In the genomic region with DNA sequence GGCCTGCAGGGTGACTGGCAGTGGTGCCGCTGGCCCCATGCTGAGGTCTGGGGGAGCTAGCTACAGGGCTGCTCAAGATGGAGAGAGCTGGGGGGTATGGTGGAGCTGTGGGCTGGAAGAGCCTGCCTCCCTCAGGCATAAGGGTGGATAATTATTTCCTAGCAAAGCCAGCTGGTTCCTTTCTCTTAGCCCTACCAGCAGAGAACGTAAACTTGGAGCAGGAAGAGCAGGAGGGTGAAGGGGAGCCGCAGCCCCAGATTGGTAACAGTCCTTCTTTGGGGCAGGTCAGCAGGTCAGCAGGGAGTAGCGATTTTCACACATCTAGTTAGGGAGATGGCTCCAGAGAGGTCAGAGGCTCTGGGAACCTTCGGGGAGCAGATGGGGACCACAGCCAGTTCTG, we compare ENCODE assay signal across 13 mouse cellular contexts. TPM values are rescaled to one million over a fixed set of nuclear protein-coding genes. Genes with fewer than 3 reads are reported as not detected.
DNase-seq lines count a peak whose midpoint lies in the region; ATAC-seq and TF ChIP-seq lines count a peak whose summit lies in the region.
"Had no signal": no experiment of that assay in that cellular context is flagged by ENCODE, and none has a peak within 500 bp of the region (broad histone marks: within the 10 kb centered on the region; RNA-seq: fewer than 3 reads in every experiment).

No protein-coding gene starts in this region.

- no peak overlapping the region for H3K4me2 ChIP-seq in hindbrain, postnatal 0 days (ENCODE audit: low read depth, low read length)
- H3K4me2 ChIP-seq in embryonic facial prominence, embryonic 12.5 days (replicated peaks) = no peak overlapping the region
- H3K4me2 ChIP-seq in limb, embryonic 15.5 days = no peak overlapping the region
- H3K4me2 ChIP-seq: liver, embryonic 15.5 days had no signal

- no peak overlapping the region; the same call in 1 of the 2 replicates for H3K9ac ChIP-seq in hindbrain, postnatal 0 days (replicated peaks; ENCODE audit: low read length)
- no peak overlapping the region for H3K9ac ChIP-seq in embryonic facial prominence, embryonic 12.5 days
- H3K9ac ChIP-seq in limb, embryonic 15.5 days = no peak overlapping the region
- H3K9ac ChIP-seq: liver, embryonic 15.5 days had no signal

- H3K4me3 ChIP-seq in hindbrain, embryonic 10.5 days = no peak overlapping the region
- no peak overlapping the region for H3K4me3 ChIP-seq in hindbrain, postnatal 0 days (ENCODE audit: low read length)
- H3K4me3 ChIP-seq in embryonic facial prominence, embryonic 12.5 days = no peak overlapping the region
- H3K4me3 ChIP-seq in limb, embryonic 15.5 days = no peak overlapping the region
- H3K4me3 ChIP-seq: liver, embryonic 15.5 days had no signal

- H3K9me3 ChIP-seq in hindbrain, embryonic 10.5 days = no peaks in the 10 kb centered on the region
- H3K9me3 ChIP-seq in hindbrain, postnatal 0 days (ENCODE audit: low read length) = no peaks in the 10 kb centered on the region
- no peaks in the 10 kb centered on the region for H3K9me3 ChIP-seq in embryonic facial prominence, embryonic 12.5 days
- no peaks in the 10 kb centered on the region for H3K9me3 ChIP-seq in limb, embryonic 15.5 days
- H3K9me3 ChIP-seq: liver, embryonic 15.5 days had no signal

- WGBS in hindbrain, embryonic 10.5 days = 31% methylated on average over 5 of the region's 5 CpGs
- WGBS in hindbrain, postnatal 0 days = 29% methylated on average over 5 of the region's 5 CpGs
- WGBS in embryonic facial prominence, embryonic 12.5 days = 16% methylated on average over 5 of the region's 5 CpGs
- 24% methylated on average over 5 of the region's 5 CpGs for WGBS in limb, embryonic 15.5 days

- peak; percentile 46 for DNase-seq in hindbrain, embryonic 10.5 days (ENCODE audit: low spot score)
- no peak for DNase-seq in hindbrain, postnatal 0 days (ENCODE audit: low spot score)
- DNase-seq in adipocyte (ENCODE audit: low spot score) = peak; percentile 21
- no peak for DNase-seq in layer of hippocampus, postnatal 10 days (ENCODE audit: low spot score in 2 of 2)
- no peak for DNase-seq in spleen, postnatal 4 days (ENCODE audit: low spot score in 2 of 2)
- DNase-seq in adrenal gland, adult 18-20 months (ENCODE audit: low spot score in 2 of 2) = no peak
- DNase-seq: kidney, adult 9 months; spleen, adult 18-20 months; thymus, postnatal 4 days had no signal

- peaks cover 8% of the 10 kb centered on the region for H3K36me3 ChIP-seq in hindbrain, embryonic 10.5 days
- peaks cover 16% of the 10 kb centered on the region; the same call in 1 of the 2 replicates for H3K36me3 ChIP-seq in hindbrain, postnatal 0 days (ENCODE audit: insufficient read depth, low read length)
- peaks cover 57% of the 10 kb centered on the region for H3K36me3 ChIP-seq in embryonic facial prominence, embryonic 12.5 days
- peaks cover 60% of the 10 kb centered on the region for H3K36me3 ChIP-seq in limb, embryonic 15.5 days
- H3K36me3 ChIP-seq: liver, embryonic 15.5 days had no signal

- no peak for ATAC-seq in hindbrain, postnatal 0 days
- no peak for ATAC-seq in embryonic facial prominence, embryonic 12.5 days (ENCODE audit: insufficient number of reproducible peaks, insufficient read depth, low FRiP score, low TSS enrichment)
- ATAC-seq in limb, embryonic 15.5 days (ENCODE audit: insufficient number of reproducible peaks, low FRiP score, low TSS enrichment, low read depth) = no peak
- ATAC-seq: CD4-positive, CD25-positive, alpha-beta regulatory T cell, adult 4 months had no signal

- H3K27me3 ChIP-seq in hindbrain, embryonic 10.5 days (ENCODE audit: insufficient read depth, poor library complexity, severe bottlenecking) = peaks cover 34% of the 10 kb centered on the region
- no peaks in the 10 kb centered on the region for H3K27me3 ChIP-seq in hindbrain, postnatal 0 days (ENCODE audit: insufficient read depth, low read length)
- H3K27me3 ChIP-seq in embryonic facial prominence, embryonic 12.5 days = no peaks in the 10 kb centered on the region
- H3K27me3 ChIP-seq in limb, embryonic 15.5 days = no peaks in the 10 kb centered on the region
- H3K27me3 ChIP-seq: liver, embryonic 15.5 days had no signal

- no peak for TF ChIP-seq CTCF in hindbrain, postnatal 0 days (IDR thresholded peaks at IDR 0.05; ENCODE audit: low read depth)

- H3K4me1 ChIP-seq in hindbrain, embryonic 10.5 days (replicated peaks) = peaks cover 27% of the 10 kb centered on the region
- H3K4me1 ChIP-seq in hindbrain, postnatal 0 days (ENCODE audit: insufficient read depth, low read length) = no peaks in the 10 kb centered on the region
- H3K4me1 ChIP-seq in embryonic facial prominence, embryonic 12.5 days = peaks cover 13% of the 10 kb centered on the region
- peaks cover 10% of the 10 kb centered on the region; the same call in 1 of the 2 replicates for H3K4me1 ChIP-seq in limb, embryonic 15.5 days

- H3K27ac ChIP-seq in hindbrain, embryonic 10.5 days = peak overlapping the region; percentile 70
- no peak overlapping the region for H3K27ac ChIP-seq in hindbrain, postnatal 0 days
- peak overlapping the region; percentile 47; the same call in 1 of the 2 replicates for H3K27ac ChIP-seq in embryonic facial prominence, embryonic 12.5 days
- H3K27ac ChIP-seq in limb, embryonic 15.5 days = 0 out of 2 replicates have a peak overlapping the region, but pooled peaks have one; percentile 18
- H3K27ac ChIP-seq: liver, embryonic 15.5 days had no signal

RNA-seq across cellular contexts. Expression of a gene that starts 44.4 kb away (rescaled TPM):
- 114 and 127 TPM in 2 replicates for polyA plus RNA-seq in hindbrain, embryonic 10.5 days (2016; fragmentation: Nextera tagmentation; extraction: Ambion mirVana)
- 81.8 and 90.3 TPM in 2 replicates for total RNA-seq in hindbrain, postnatal 0 days (2014; rRNA removed)
- 133 and 134 TPM in 2 replicates for polyA plus RNA-seq in hindbrain, postnatal 0 days (2015; fragmentation: Nextera tagmentation; extraction: Ambion mirVana)
- polyA plus RNA-seq in embryonic facial prominence, embryonic 12.5 days (2016; fragmentation: Nextera tagmentation; extraction: Ambion mirVana) = 220 and 229 TPM in 2 replicates
- polyA plus RNA-seq in limb, embryonic 15.5 days (2015; fragmentation: Nextera tagmentation; extraction: Ambion mirVana) = 133 and 142 TPM in 2 replicates
- 100 to 1,000 TPM; 288 to 295 TPM for total RNA-seq in layer of hippocampus, postnatal 10 days (2021)
- total RNA-seq in adrenal gland, adult 18-20 months (2021) = 10 to 100 TPM; 35.9 to 42.7 TPM

Comparison
In these comparisons a context has a peak if more than half of its experiments do, and no peak if none do; other contexts are left out.
1. DNase-seq: peak in hindbrain, embryonic 10.5 days (single experiment) and adipocyte (single experiment); none in hindbrain, postnatal 0 days (single experiment), layer of hippocampus, postnatal 10 days (0 of 2), spleen, postnatal 4 days (0 of 2) and adrenal gland, adult 18-20 months (0 of 2).